Mouse (Mus musculus) MEL (cell line): ENCODE data around the gene Ints7.

Experiments
- CTCF ChIP-seq, 3 experiments: IDR thresholded peaks in 2 of 3; conservative IDR thresholded peaks in 1 of 3; 2 replicates each; pipeline ENCODE4 v1.5.1; 2011 to 2012; ENCODE audit warnings: low read length in 3 of 3, low read depth in 2 of 3, mild to moderate bottlenecking in 2 of 3, improper control_type of control experiment in 1 of 3, inconsistent platforms in 1 of 3, mixed read lengths in 1 of 3, moderate library complexity in 1 of 3; ENCODE audit not compliant: control insufficient read depth in 1 of 3, insufficient read depth in 1 of 3, poor library complexity in 1 of 3, severe bottlenecking in 1 of 3
- E2F4 ChIP-seq: IDR thresholded peaks from 2 replicates; pipeline ENCODE4 v1.6.1; 2011; ENCODE audit warnings: low read depth, low read length, improper control_type of control experiment, borderline replicate concordance
- ETS1 ChIP-seq: IDR thresholded peaks from 2 replicates; pipeline ENCODE4 v1.6.1; 2012; ENCODE audit warnings: low read depth, mild to moderate bottlenecking, inconsistent platforms, low read length, improper control_type of control experiment, moderate library complexity
- GATA1 ChIP-seq: IDR thresholded peaks from 2 replicates; pipeline ENCODE4 v1.6.1; 2011; ENCODE audit warnings: low read depth, low read length, improper control_type of control experiment
- MYB ChIP-seq: IDR thresholded peaks from 2 replicates; pipeline ENCODE4 v1.6.1; 2011; ENCODE audit warnings: mild to moderate bottlenecking, low read depth, low read length, improper control_type of control experiment
- MYC ChIP-seq: IDR thresholded peaks from 2 replicates; pipeline ENCODE4 v1.6.1; 2011; ENCODE audit warnings: low read depth, mild to moderate bottlenecking, low read length, improper control_type of control experiment, moderate library complexity
- POLR2A ChIP-seq, 2 experiments: IDR thresholded peaks; 2 replicates each; pipeline ENCODE4 v1.6.1; 2011 to 2012; ENCODE audit warnings: low read length in 2 of 2, mild to moderate bottlenecking in 2 of 2, control low read depth in 1 of 2, improper control_type of control experiment in 1 of 2, low read depth in 1 of 2, moderate library complexity in 1 of 2; ENCODE audit not compliant: control insufficient read depth in 1 of 2, insufficient read depth in 1 of 2, poor library complexity in 1 of 2
- TBP ChIP-seq: IDR thresholded peaks from 2 replicates; pipeline ENCODE4 v1.8.0; 2011; ENCODE audit warnings: low read depth, low read length, improper control_type of control experiment
- UBTF ChIP-seq: IDR thresholded peaks from 2 replicates; pipeline ENCODE4 v1.6.1; 2012; ENCODE audit warnings: low read depth, mild to moderate bottlenecking, inconsistent platforms, low read length, improper control_type of control experiment, moderate library complexity, borderline replicate concordance; ENCODE audit not compliant: insufficient read depth
- USF2 ChIP-seq, 2 experiments: IDR thresholded peaks; 2 replicates each; pipeline ENCODE4 v1.6.1; 2011 to 2012; ENCODE audit warnings: improper control_type of control experiment in 2 of 2, low read length in 2 of 2, borderline replicate concordance in 1 of 2, inconsistent platforms in 1 of 2, low read depth in 1 of 2, mild to moderate bottlenecking in 1 of 2; ENCODE audit not compliant: insufficient read depth in 1 of 2
- ZC3H11A ChIP-seq: IDR thresholded peaks from 2 replicates; pipeline ENCODE4 v1.6.1; 2012; ENCODE audit warnings: low read depth, mild to moderate bottlenecking, inconsistent platforms, low read length, improper control_type of control experiment
- ZMIZ1 ChIP-seq: IDR thresholded peaks from 2 replicates; pipeline ENCODE4 v1.6.1; 2012; ENCODE audit warnings: low read depth, mild to moderate bottlenecking, inconsistent platforms, low read length, improper control_type of control experiment, moderate library complexity

GRCm38 (mm10) chr1:191592016-191592720 is 16.7 kb downstream of the Ints7 start:
- no peak for TF ChIP-seq CTCF (IDR thresholded peaks at IDR 0.05 in 2 of 3, conservative IDR thresholded peaks at IDR 0.05 in 1 of 3; ENCODE audit: control insufficient read depth in 1 of 3, insufficient read depth in 1 of 3, low read depth in 2 of 3, low read length in 3 of 3, poor library complexity in 1 of 3, severe bottlenecking in 1 of 3)
- TF ChIP-seq POLR2A (IDR thresholded peaks at IDR 0.05; ENCODE audit: control insufficient read depth in 1 of 2, insufficient read depth in 1 of 2, low read depth in 1 of 2, low read length in 2 of 2, poor library complexity in 1 of 2): no peak
- TF ChIP-seq GATA1: no peak
- TF ChIP-seq UBTF: no peak
- TF ChIP-seq MYB: no peak
- TF ChIP-seq ZC3H11A: no peak
- no peak for TF ChIP-seq TBP
- no peak for TF ChIP-seq USF2 (IDR thresholded peaks at IDR 0.05; ENCODE audit: borderline replicate concordance in 1 of 2, insufficient read depth in 1 of 2, low read depth in 1 of 2, low read length in 2 of 2)
- TF ChIP-seq ZMIZ1: no peak
- no peak for TF ChIP-seq MYC
- TF ChIP-seq ETS1: no peak
- TF ChIP-seq E2F4: no peak
